Comparison of ENCODE assay signal across 25 mouse cellular contexts in the genomic region with DNA sequence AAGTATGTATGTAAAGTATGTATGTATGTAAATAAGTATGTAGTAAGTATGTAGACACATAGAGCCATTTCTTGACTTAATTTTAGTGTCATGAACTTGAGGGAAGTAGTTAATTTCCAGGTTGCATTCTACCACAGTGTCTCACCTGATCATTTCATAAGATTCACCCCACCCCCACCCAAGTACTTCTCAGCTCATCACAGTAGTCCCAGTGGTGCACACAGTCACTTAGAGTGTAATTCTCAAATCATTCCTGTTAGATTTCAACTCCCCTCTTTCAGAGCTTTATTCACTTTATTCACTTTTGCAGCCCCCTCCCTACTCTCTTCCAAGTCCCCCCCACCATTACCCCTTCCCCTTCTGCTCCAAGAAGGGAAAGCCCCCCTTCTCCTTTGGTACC.
A peak's percentile ranks its signal among the peaks of the same experiment; 100 is the strongest.
DNase-seq lines count a peak whose midpoint lies in the region; ATAC-seq lines count a peak whose summit lies in the region.
"Had no signal": no experiment of that assay in that cellular context is flagged by ENCODE, and none has a peak within 500 bp of the region (broad histone marks: within the 10 kb centered on the region; RNA-seq: fewer than 3 reads in every experiment).

No protein-coding gene starts in this region.

- no peak overlapping the region for H3K27ac ChIP-seq in embryonic facial prominence, embryonic 12.5 days
- H3K27ac ChIP-seq in embryonic facial prominence, embryonic 10.5 days (replicated peaks): no peak overlapping the region; the same call in 1 of the 2 replicates
- no peak overlapping the region for H3K27ac ChIP-seq in forebrain, embryonic 16.5 days (ENCODE audit: low read length)
- no peak overlapping the region for H3K27ac ChIP-seq in forebrain, embryonic 14.5 days (ENCODE audit: low read depth, low read length)
- no peak overlapping the region for H3K27ac ChIP-seq in midbrain, embryonic 12.5 days (replicated peaks)
- H3K27ac ChIP-seq in midbrain, embryonic 10.5 days (replicated peaks): no peak overlapping the region
- peak overlapping the region; percentile 63; the same call in 1 of the 2 replicates for H3K27ac ChIP-seq in embryonic facial prominence, embryonic 15.5 days (replicated peaks)
- H3K27ac ChIP-seq: heart, adult 2 months; heart, embryonic 10.5 days; heart, embryonic 13.5 days; hindbrain, embryonic 14.5 days; hindbrain, postnatal 0 days had no signal

- peak overlapping the region; percentile 18 for H3K4me2 ChIP-seq in embryonic facial prominence, embryonic 12.5 days (replicated peaks)
- H3K4me2 ChIP-seq in forebrain, embryonic 16.5 days (ENCODE audit: low read length): no peak overlapping the region
- no peak overlapping the region for H3K4me2 ChIP-seq in forebrain, embryonic 14.5 days (ENCODE audit: low read length)
- H3K4me2 ChIP-seq in midbrain, embryonic 12.5 days (replicated peaks): no peak overlapping the region
- H3K4me2 ChIP-seq in embryonic facial prominence, embryonic 15.5 days (replicated peaks): no peak overlapping the region
- H3K4me2 ChIP-seq: heart, embryonic 13.5 days; hindbrain, embryonic 14.5 days had no signal

- no peaks in the 10 kb centered on the region for H3K9me3 ChIP-seq in embryonic facial prominence, embryonic 12.5 days
- H3K9me3 ChIP-seq in embryonic facial prominence, embryonic 10.5 days: no peaks in the 10 kb centered on the region
- H3K9me3 ChIP-seq in forebrain, embryonic 16.5 days (ENCODE audit: control insufficient read depth, low read length): no peaks in the 10 kb centered on the region
- H3K9me3 ChIP-seq in forebrain, embryonic 14.5 days (replicated peaks; ENCODE audit: control insufficient read depth, low read length): no peaks in the 10 kb centered on the region
- H3K9me3 ChIP-seq in midbrain, embryonic 12.5 days: no peaks in the 10 kb centered on the region
- no peaks in the 10 kb centered on the region for H3K9me3 ChIP-seq in midbrain, embryonic 10.5 days (replicated peaks)
- H3K9me3 ChIP-seq in embryonic facial prominence, embryonic 15.5 days (replicated peaks): no peaks in the 10 kb centered on the region
- H3K9me3 ChIP-seq: heart, embryonic 10.5 days; heart, embryonic 13.5 days had no signal

- H3K27me3 ChIP-seq in embryonic facial prominence, embryonic 12.5 days: no peaks in the 10 kb centered on the region
- no peaks in the 10 kb centered on the region for H3K27me3 ChIP-seq in embryonic facial prominence, embryonic 10.5 days (replicated peaks; ENCODE audit: low read depth, poor library complexity, severe bottlenecking)
- no peaks in the 10 kb centered on the region for H3K27me3 ChIP-seq in forebrain, embryonic 16.5 days (replicated peaks; ENCODE audit: control insufficient read depth, insufficient read depth, low read length)
- no peaks in the 10 kb centered on the region for H3K27me3 ChIP-seq in forebrain, embryonic 14.5 days (replicated peaks; ENCODE audit: control insufficient read depth, insufficient read depth, low read length)
- H3K27me3 ChIP-seq in midbrain, embryonic 12.5 days: peaks cover 18% of the 10 kb centered on the region
- peaks cover 18% of the 10 kb centered on the region; the same call in 1 of the 2 replicates for H3K27me3 ChIP-seq in midbrain, embryonic 10.5 days (ENCODE audit: low read depth, poor library complexity, severe bottlenecking)
- H3K27me3 ChIP-seq in embryonic facial prominence, embryonic 15.5 days: no peaks in the 10 kb centered on the region
- H3K27me3 ChIP-seq: heart, embryonic 13.5 days had no signal

- H3K4me3 ChIP-seq in embryonic facial prominence, embryonic 12.5 days: no peak overlapping the region
- no peak overlapping the region for H3K4me3 ChIP-seq in embryonic facial prominence, embryonic 10.5 days
- no peak overlapping the region for H3K4me3 ChIP-seq in forebrain, embryonic 16.5 days (replicated peaks; ENCODE audit: low read length)
- no peak overlapping the region for H3K4me3 ChIP-seq in forebrain, embryonic 14.5 days (ENCODE audit: low read depth, low read length)
- no peak overlapping the region for H3K4me3 ChIP-seq in midbrain, embryonic 12.5 days
- H3K4me3 ChIP-seq in midbrain, embryonic 10.5 days: no peak overlapping the region
- H3K4me3 ChIP-seq in embryonic facial prominence, embryonic 15.5 days (replicated peaks): no peak overlapping the region
- H3K4me3 ChIP-seq: heart, adult 2 months; heart, embryonic 10.5 days; heart, embryonic 13.5 days had no signal

- H3K4me1 ChIP-seq in embryonic facial prominence, embryonic 12.5 days: peaks cover 9% of the 10 kb centered on the region; the same call in 1 of the 2 replicates
- H3K4me1 ChIP-seq in embryonic facial prominence, embryonic 10.5 days: peaks cover 14% of the 10 kb centered on the region
- no peaks in the 10 kb centered on the region for H3K4me1 ChIP-seq in forebrain, embryonic 16.5 days (replicated peaks; ENCODE audit: control insufficient read depth, insufficient read depth, low read length)
- no peaks in the 10 kb centered on the region for H3K4me1 ChIP-seq in forebrain, embryonic 14.5 days (ENCODE audit: control insufficient read depth, insufficient read depth, low read length)
- peaks cover 4% of the 10 kb centered on the region; the same call in 1 of the 2 replicates for H3K4me1 ChIP-seq in midbrain, embryonic 12.5 days
- peaks cover 16% of the 10 kb centered on the region for H3K4me1 ChIP-seq in midbrain, embryonic 10.5 days
- H3K4me1 ChIP-seq in embryonic facial prominence, embryonic 15.5 days: peaks cover 10% of the 10 kb centered on the region
- H3K4me1 ChIP-seq: heart, embryonic 10.5 days; heart, embryonic 13.5 days had no signal

- ATAC-seq in embryonic facial prominence, embryonic 12.5 days (ENCODE audit: insufficient number of reproducible peaks, insufficient read depth, low FRiP score, low TSS enrichment): no peak
- peak; percentile 80 for ATAC-seq in forebrain, embryonic 16.5 days
- no peak for ATAC-seq in forebrain, embryonic 14.5 days
- 0 out of 2 replicates have a peak, but pooled peaks have one; percentile 30 for ATAC-seq in midbrain, embryonic 12.5 days (ENCODE audit: low FRiP score, low read depth)
- no peak for ATAC-seq in embryonic facial prominence, embryonic 15.5 days (ENCODE audit: insufficient number of reproducible peaks, low FRiP score, low TSS enrichment, low read depth)
- ATAC-seq in inflammation-experienced regulatory T-cells, adult 6 months: no peak
- ATAC-seq: activated CD4-positive, CD25-positive, alpha-beta regulatory T cell, adult 4 months; hindbrain, postnatal 0 days had no signal

- no peaks in the 10 kb centered on the region for H3K36me3 ChIP-seq in embryonic facial prominence, embryonic 12.5 days
- no peaks in the 10 kb centered on the region for H3K36me3 ChIP-seq in embryonic facial prominence, embryonic 10.5 days (replicated peaks)
- H3K36me3 ChIP-seq in forebrain, embryonic 16.5 days (ENCODE audit: control insufficient read depth, insufficient read depth): no peaks in the 10 kb centered on the region
- H3K36me3 ChIP-seq in forebrain, embryonic 14.5 days (ENCODE audit: control insufficient read depth, insufficient read depth, low read length): no peaks in the 10 kb centered on the region
- H3K36me3 ChIP-seq in midbrain, embryonic 12.5 days: no peaks in the 10 kb centered on the region
- H3K36me3 ChIP-seq in midbrain, embryonic 10.5 days: no peaks in the 10 kb centered on the region
- no peaks in the 10 kb centered on the region for H3K36me3 ChIP-seq in embryonic facial prominence, embryonic 15.5 days
- H3K36me3 ChIP-seq: heart, embryonic 10.5 days; heart, embryonic 13.5 days had no signal

- no peak overlapping the region for H3K9ac ChIP-seq in embryonic facial prominence, embryonic 12.5 days
- no peak overlapping the region for H3K9ac ChIP-seq in forebrain, embryonic 16.5 days (replicated peaks; ENCODE audit: low read depth, low read length)
- H3K9ac ChIP-seq in forebrain, embryonic 14.5 days (ENCODE audit: low read length): no peak overlapping the region
- H3K9ac ChIP-seq in midbrain, embryonic 12.5 days (replicated peaks): no peak overlapping the region
- no peak overlapping the region for H3K9ac ChIP-seq in embryonic facial prominence, embryonic 15.5 days
- H3K9ac ChIP-seq: heart, embryonic 13.5 days; hindbrain, embryonic 14.5 days had no signal

- DNase-seq in embryonic facial prominence, embryonic 10.5 days (ENCODE audit: low spot score): no peak
- no peak for DNase-seq in forebrain, embryonic 14.5 days (ENCODE audit: low spot score)
- DNase-seq in midbrain, embryonic 10.5 days (ENCODE audit: low spot score): no peak
- DNase-seq: adrenal gland, adult 8-10 months; adrenal gland, postnatal 25 days; cerebellum, adult 11-12 months; cerebellum, adult 8-10 months; cerebellum, postnatal 10 days; cerebellum, postnatal 36 days; gastrocnemius, postnatal 10 days; gastrocnemius, postnatal 36 days; heart, adult 2 months; heart, postnatal 14 days; heart, postnatal 4 days; kidney, adult 11 months had no signal

Comparison
In these comparisons a context has a peak if more than half of its experiments do, and no peak if none do; other contexts are left out.
1. ATAC-seq: peak in forebrain, embryonic 16.5 days (single experiment) and midbrain, embryonic 12.5 days (single experiment); none in embryonic facial prominence, embryonic 12.5 days (single experiment), forebrain, embryonic 14.5 days (single experiment), embryonic facial prominence, embryonic 15.5 days (single experiment) and inflammation-experienced regulatory T-cells, adult 6 months (single experiment).